Mouse (Mus musculus) skeletal muscle tissue, adult 2 months (tissue): ENCODE measurements around the gene Ctrl.
A peak's percentile ranks its signal among the peaks of the same experiment; 100 is the strongest.
"Not testable (repeated sequence)": the region's sequence is repeated elsewhere in the genome, so short reads cannot be mapped to it uniquely, and the experiment has no call there.

Experiments used
- DNase-seq: peaks from one replicate; pipeline ENCODE4 v3.0.0-alpha.2; 2012; ENCODE audit warnings: low read depth, low spot score

Ctrl gene

GRCm38 (mm10) chr8:105933762-105934161, at the start of gene Ctrl:
TSS of gene Ctrl (minus strand) at chr8:105933862.
- no peak for DNase-seq

DNA sequence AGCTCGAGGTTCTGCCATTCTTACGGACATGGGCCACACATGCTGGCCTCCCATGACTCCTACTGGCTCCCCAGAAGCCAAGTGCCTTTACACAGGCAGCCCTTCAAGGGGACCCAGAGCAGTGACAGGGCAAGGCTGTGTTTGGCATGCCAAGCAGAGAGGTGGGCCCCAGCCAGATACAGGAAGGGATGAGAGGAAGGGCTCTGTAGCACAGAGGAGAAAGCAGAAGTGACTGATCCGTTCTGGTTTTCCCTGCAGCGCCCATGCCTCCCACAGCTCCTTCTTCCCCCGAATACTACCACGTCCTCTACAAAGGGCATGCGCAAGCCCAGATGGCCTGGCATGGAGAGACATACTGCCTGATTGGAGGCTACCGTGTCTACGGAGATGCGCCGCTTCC, 49.7 kb upstream of the Ctrl start:
- not testable (repeated sequence) for DNase-seq

DNA sequence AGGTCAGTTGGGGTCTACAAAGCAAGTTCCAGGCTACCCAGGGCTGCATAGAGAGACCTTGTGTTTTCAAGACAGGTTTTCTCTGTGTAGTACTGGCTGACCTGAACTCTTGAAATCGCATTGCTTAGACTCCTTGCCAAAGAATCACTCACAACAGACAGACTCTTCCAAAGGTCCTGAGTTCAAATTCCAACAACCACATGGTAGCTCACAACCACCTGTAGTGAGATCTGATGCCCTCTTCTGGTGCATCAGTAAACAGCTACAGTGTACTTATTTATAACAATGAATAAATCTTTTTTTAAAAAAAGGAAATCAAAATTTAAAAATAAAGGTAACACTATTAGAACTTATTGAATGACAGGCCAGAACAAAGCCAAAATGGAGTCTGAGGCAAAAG, 47.5 kb upstream of the Ctrl start:
- DNase-seq = no peak

GRCm38 (mm10) chr8:105979325-105979724, 45.7 kb upstream of the Ctrl start, which contains the start of gene Dpep3:
TSS of gene Dpep3 (minus strand) at chr8:105979429.
- DNase-seq = no peak

DNA sequence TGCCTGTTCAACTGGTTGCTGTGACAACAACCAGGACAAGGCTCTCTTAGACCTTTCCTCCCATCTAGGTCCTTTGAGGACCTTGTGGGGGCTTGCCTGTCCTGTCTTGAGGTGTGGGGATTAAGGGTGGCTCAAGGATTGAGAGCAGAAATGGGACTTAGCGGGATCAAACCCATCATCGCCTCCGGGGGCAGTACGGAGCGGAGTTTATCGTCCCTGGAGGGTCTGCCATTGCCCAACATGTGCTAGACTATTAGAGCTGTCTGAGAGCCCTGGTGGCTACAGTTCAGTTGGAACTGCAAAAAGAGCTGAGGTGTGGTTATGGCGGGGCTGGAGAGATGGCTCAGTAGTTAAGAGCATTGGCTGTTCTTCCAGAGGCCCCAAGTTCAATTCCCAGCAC, 41.7 kb upstream of the Ctrl start:
- no peak for DNase-seq

DNA sequence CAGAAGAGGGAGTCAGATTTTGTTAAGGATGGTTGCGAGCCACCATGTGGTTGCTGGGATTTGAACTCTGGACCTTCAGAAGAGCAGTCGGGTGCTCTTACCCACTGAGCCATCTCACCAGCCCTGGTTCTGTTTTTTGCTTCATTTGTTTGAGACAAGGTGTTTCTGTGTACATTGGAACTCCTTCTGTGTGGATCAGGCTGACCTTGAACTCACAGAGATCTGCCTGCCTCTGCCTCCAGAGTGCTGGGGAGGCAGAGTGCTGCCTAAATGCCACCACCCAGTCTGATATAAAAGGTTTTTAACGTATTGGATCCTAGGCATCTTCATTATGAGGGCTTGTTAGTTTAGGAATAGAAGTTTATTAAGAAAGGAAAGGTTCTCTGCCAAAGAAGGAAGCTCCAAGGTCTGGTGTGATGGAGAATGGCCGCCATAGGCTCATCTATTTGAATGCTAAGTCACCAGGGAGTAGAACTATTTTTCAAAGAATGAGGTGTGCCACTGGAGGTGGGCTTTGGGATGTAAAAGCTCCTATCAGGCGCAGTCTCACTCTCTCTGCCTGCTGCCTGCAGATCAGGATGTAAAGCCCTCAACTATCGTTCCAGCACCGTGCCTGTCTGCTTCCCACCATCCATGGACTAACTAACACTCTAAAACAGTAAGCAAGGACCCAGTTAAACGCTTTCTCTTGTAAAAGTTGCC, 37.5 kb upstream of the Ctrl start:
- DNase-seq = no peak

GRCm38 (mm10) chr8:105969367-105969766, 35.7 kb upstream of the Ctrl start:
- no peak for DNase-seq

- no peak for DNase-seq
Measured at GRCm38 (mm10) chr8:105966692-105967311, 33.1 kb upstream of the Ctrl start.

DNA sequence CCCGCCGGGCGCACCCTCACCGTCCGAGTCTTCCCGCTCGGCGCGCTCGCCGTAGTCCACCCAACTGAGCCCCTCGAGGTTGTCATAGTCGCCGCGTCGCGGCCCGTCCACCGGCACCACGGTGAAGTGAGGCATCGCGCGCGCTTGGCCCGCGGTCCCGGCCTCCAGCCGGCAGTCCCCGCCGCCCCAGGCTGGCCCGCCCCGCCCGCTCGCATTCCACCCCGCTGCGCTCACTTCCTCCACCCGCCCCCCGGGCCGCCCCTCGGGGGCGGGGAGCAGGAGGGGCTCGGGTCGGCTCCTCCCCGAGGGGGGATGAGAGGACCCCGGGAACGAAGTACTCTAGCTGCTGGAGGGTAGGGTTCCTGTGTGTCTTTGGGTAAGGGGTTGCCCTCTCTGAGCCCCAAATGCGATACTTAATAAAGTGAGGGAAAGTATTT, 32.3 kb upstream of the Ctrl start, which contains the start of gene Slc12a4:
Slc12a4 (minus strand) TSS at position 193 of the 437 bp plus-strand sequence.
- DNase-seq = no peak

GRCm38 (mm10) chr8:105965266-105965904, 31.7 kb upstream of the Ctrl start:
- peak; percentile 56 for DNase-seq

DNA sequence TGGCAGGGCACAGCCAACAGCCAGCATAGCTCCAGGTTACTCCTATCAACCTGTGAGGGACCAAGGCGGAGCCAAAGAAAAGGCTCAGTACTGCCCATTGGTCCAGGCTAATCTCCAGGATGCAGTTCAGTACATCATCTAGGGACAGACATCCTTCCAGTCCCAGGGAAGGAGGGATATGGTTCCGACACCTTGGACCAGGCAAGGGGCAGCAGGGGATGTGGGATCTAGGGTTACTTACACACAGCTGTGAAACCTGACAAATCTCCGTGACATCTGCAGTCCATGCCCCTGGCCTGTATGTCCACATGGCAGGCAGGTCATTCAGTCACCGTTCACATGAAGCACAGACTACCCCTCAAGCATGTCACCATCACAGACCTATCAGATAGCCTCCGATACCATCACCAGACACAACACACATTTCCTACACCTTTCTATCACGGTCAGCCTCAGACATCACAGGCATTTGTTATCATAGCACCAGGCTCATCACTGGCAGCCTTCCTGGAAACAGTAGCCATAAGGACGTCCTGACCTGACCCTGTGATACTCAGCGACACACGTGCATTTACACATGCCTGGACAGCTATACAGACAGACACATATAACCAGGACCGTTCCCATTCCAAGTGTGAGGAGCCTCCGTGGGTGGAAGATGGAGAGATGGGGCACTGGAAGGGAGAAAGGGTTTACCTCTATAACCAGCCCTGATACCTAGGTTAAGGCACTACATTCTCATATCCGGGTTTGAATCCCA, 31.0 kb upstream of the Ctrl start:
- no peak for DNase-seq

DNA sequence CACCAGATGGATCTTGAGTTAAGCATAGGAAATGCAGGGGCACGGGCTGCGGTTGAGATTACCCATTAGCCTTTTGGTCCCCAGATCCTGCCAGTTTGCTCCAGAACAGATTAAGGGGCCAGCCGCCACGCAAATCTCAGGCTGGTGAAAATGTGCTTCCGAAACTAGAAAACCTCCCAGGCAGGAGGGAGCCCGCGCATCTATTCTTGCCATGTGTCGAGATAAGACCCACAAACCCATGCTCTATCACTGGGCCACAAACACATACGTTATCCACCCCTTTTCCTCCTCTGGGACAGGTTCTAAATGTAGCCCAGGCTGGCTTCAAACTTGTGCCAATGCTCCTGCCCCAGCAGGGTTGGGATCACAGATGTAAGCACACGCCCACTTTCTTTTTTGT, 27.9 kb upstream of the Ctrl start:
- DNase-seq = no peak

GRCm38 (mm10) chr8:105961101-105961500, 27.4 kb upstream of the Ctrl start:
- DNase-seq = no peak

GRCm38 (mm10) chr8:105959350-105959749, 25.7 kb upstream of the Ctrl start:
- peak; percentile 96 for DNase-seq

DNA sequence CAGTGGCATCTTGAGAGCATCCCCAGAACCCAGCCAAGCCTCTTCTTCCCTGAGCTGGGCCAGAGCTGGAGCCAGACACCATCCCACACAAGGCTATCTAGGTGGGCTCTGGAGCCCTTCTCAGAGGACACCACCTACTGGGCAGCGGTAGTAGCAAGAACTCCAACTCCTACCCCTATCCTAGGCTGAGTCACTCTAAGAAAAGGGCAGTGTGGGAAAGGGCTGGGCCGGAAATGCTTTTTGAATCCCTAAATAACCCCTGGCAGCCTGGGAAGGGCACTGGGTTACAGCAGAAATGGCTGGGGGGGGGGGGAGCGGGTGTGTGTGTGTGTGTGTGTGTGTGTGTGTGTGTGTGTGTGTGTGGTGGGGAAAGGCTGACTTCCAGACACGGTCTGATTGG, 24.2 kb upstream of the Ctrl start:
- DNase-seq = peak; percentile 59

DNA sequence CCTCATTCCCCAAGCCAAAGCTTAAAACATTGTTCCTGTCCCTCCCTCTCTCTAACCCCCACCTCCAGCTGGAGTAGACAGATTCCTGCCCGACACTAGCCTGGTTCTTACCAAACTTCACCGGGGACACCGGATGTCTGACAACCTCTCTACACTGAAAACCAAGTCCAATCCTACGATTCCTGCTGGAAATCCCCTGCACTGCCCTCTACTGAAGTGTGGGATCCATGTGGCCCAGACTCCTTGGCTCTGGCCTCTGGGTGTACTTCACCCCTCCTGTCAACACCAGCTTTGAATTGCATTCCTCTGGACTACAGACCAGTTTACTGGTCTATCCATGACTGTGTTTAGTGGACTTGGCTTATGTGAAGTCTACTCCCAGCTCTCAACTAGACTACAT, 22.9 kb upstream of the Ctrl start:
- no peak for DNase-seq

DNA sequence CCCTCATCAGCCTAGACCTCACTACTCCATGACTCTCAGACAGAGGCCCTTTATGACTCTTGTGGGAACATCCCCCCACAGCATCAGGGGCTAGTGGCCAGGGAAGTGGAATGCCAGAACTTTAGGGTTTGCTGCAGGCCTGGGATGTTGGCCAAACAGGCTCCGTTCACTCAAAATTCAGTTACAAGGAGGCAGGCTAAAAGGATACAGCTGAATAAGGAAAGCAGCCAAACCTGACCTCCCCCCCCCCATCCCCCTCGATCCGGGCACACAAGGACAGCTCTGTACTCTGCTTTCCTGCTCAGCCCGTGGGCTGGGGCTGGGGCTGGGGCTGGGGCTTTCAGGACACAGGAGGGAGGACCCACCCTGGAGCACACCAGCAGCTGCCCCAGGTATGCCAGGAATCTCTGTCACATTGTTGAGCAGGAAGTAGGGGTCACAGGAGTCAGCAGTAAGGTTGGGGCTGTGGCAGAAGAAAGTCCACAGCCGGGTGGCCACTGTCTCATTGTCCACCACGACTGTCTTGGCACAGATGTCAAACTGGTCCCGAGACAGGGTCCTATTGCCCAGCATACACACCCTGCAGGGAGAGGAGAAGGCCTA, 17.5 kb upstream of the Ctrl start:
- DNase-seq = no peak

DNA sequence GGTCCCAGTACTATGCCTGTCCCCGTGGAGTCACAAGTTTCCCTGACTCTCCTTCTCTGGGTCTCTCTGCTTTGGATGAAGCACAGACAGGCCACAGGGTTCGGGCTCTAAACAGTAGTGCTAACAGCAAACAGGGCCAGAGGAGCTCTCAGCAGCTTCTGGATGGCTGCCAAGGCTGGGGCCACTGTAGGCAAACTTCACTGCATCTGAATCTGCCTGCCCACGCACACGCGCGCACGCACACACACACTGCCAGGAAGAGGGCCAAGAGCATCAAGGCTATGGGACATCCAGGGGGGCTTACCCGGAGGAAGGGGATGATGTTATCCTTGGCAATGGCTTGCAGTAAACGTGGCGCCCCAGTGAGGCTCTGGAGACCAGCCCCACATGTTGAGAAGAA, 15.7 kb upstream of the Ctrl start:
- no peak for DNase-seq

DNA sequence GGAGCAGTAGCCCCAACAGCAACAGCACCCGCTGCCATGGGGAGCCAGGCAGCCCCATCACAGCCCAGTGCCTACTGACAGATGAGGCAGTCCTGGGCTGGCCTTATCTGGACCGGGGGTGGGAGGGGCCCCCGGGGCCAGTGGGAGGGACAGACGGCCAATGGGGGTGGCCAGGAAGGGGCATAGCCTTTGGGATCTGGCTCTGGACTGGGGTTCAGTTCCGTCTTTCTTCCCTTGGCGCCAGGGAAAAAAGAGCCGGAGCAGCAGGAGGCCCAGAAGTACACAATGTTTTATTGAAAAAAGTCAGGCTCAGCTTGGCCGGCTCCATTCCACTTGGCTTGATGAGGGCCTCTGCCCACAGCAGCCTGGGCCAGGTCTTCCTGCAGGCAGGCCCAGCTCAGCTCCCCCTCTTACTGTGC, 9.7 kb upstream of the Ctrl start, which contains the start of gene Lcat:
Lcat (minus strand) TSS at position 62 of the 419 bp plus-strand sequence.
- no peak for DNase-seq

- no peak for DNase-seq
Measured at GRCm38 (mm10) chr8:105942542-105942941, 8.9 kb upstream of the Ctrl start.

DNA sequence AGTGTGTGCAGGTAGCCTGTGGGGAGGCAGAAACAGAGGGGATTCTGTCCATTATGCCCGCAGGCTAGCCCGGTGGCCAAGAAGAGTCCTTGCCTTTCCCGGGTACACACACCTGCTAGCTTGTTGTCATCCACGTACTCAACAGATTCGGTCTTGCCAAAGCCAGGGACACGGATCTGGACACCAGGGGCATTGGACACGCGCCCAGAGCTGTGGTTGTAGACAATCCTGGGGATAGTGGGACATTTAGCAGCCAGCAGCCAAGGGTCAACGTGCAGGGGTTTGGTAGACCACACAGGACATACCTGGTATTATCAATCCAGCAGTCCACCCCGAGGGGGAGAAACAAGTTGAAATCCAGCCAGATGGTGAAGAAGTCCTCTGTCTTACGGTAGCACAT, 8.4 kb upstream of the Ctrl start:
- DNase-seq = no peak

DNA sequence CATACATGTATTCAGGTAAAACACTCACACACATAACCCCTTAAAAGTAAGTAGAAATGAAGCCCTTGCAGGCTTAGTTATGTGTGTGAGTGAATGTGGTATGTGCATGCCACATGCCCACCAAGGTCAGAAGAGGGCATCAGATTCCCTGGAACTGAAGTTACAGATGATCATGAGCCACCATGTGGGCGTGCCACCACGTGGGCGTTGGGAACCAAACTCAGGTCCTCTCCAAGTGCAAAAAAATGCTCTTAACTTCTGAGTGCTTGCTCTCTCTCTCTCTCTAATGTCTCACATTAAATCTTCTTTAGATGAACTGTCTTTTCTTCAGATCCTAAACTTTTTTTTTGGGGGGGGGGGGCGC, 4.6 kb upstream of the Ctrl start, which contains the start of gene Psmb10:
Psmb10 (minus strand) TSS at position 139 of the 364 bp plus-strand sequence.
- no peak for DNase-seq
